Mouse (Mus musculus) layer of hippocampus, postnatal 10 days (tissue): ENCODE measurements around the gene Cep41. TPM values are rescaled to one million over a fixed set of nuclear protein-coding genes. Genes with fewer than 3 reads are reported as not detected.
A peak's percentile ranks its signal among the peaks of the same experiment; 100 is the strongest.

Experiments used
- DNase-seq, 2 experiments: peaks; one replicate each; pipeline ENCODE4 v3.0.0; 2021; ENCODE audit warnings: low spot score in 2 of 2
- total RNA-seq, 2 experiments: library from RNA; stranded (reverse); gene quantifications; 2 replicates each; pipeline ENCODE4 v1.2.3; 2021

Cep41 gene
- total RNA-seq, 2 experiments from 2014 or later = 5.7 to 7.0 TPM

DNA sequence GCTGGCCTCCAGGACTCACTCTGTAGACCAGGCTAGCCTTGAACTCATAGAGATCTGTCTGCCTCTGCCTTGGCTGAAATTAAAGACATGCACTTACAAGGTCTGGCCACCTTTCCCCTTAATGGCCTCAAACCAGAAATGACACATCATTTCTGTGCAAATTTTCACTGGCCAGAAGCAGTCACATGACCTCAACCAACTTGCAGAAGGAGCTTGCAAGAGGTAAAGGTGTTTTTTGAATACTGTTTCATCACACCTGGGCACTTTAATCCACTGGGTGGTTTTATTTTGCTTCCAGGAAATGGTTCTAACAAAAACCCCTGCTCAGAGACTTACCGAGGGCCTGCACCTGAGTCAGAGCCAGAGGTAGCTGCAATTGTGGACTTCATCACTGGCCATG is 63.6 kb downstream of the Cep41 start:
- DNase-seq = no peak

DNA sequence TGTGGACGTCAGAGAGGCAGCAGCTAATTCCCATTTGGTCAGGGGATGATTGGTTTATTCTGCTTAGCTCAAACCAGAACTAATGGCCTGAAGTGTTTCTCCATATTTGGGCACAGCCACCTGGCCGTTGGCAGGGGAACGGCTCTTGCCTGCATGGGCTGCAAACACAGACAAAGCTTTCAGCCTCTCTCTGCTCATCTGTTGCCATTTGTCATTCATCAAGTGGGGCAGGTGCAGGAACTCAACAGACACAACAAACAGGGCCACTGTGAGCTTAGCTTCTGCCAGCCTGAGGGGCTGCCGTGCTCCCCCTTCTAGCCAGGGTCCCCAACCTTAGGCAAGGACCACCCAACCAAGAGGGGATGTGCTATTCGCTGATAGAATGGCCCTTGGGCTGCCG is 65.4 kb downstream of the Cep41 start:
- DNase-seq = peak; percentile 41 to 50

DNA sequence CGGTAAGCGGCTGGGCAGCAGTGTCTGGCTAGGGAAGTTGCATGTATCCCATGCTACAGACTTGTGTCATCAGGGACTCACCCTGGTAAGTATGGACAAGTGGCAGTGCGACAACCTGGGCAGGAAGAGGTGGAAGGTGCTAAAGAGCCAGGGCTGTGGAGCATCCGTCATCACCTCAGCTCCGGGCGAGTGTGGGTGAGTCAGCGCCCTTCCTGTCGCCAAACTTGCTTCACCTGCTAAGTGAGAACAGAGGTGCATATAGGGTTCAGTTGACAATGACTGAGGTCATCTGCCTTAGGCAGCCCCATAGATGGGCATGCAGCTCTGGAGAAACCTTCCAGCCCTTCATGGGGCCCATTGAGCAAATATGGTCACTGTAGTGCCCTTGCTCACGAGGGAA is 68.8 kb downstream of the Cep41 start:
- no peak for DNase-seq

DNA sequence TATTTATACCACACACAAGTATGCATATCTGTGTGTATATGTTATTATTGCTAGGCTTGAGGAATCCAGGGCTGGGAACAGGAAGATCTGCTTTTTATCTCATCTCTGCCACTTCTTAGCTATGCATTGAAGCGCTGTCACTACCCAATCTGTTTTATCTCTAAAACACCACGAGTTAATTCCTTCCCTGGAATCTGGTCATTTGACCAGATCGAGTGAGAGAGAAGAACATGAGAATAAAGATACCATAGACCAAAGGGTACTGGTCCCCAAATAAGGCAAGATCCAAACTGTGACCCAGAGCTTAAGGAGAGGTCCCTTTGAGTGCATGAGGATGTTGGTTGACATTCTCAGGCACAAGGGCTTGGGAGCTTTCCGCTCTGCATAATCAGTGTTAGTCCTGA is 71.6 kb downstream of the Cep41 start:
- DNase-seq = no peak

DNA sequence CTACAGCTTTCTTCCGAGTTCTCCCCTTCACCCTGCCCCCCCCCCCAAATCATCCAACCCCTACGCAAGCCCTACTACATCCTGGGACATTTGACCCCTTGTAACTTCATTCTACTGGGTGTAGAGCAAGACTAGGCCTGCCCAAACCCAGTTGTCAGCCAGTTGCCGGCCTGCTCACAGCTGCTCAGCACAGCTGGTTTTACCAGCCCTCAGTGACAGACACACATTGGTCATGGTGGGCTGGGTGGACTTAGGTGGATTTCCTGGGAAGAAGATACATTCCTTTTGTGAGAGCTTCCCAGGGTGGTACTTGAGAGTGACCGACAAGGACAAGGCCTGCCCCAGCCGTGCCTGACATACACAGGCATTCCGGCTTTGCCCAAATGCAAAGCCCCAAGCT is 72.6 kb downstream of the Cep41 start:
- no peak for DNase-seq

DNA sequence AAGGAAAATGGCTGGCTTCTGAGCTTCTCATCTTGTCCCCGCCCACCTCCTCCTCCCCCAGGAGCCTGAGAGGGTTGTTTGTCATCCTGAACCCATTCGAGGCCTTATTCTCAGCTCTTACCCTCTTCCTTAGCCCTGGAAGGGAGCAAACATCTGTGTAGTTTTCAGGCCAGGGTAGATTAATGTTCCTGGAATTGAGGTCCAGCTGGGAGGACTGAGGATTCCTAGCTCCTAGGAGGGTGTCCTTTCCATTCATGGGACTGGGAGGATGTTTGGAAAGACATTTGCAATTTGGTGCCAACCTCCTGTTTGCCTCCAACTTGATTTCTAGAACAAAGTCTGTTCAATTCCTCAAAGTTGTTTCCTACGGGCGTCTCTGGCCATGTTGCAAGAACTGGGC is 73.0 kb downstream of the Cep41 start:
- DNase-seq = no peak

DNA sequence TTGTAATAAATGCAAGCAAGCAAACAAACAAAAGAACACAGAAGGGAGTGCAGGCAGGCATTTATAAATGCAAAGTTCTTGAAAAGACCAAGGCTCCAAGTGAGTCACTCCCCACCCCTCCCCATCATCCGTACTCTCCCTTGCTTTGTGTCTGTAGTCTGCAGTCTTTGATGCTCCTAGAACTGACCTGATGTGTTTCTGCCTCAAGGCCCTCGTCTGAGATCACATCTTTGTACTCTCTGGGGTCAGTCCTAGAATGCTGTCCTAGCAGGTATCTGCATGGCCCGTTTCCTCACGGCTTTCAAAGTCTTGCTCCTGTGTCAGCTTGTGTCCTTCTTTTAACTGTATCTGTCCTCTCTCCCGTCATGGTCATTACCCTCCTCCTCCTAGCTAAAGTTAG is 73.9 kb downstream of the Cep41 start:
- no peak for DNase-seq

DNA sequence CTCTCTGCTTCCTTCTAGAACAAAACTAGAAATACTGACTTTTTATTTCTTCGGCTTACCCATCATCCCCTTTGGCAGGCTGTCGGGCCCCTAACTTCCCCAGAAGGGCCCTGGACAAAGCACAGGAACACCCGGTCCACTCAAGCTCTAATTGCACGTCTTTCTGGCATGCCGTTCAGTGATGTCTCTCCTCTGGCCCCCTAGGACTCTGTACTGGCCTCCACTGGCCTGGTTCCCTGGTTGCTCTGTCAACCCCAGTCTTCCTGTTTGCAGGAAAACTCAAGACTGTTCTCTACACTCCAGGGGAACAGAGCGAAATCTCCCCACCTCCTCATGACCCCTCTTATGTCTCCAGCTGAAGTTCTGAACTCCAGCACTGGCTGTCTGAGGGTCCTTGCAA is 74.8 kb downstream of the Cep41 start:
- DNase-seq = no peak

DNA sequence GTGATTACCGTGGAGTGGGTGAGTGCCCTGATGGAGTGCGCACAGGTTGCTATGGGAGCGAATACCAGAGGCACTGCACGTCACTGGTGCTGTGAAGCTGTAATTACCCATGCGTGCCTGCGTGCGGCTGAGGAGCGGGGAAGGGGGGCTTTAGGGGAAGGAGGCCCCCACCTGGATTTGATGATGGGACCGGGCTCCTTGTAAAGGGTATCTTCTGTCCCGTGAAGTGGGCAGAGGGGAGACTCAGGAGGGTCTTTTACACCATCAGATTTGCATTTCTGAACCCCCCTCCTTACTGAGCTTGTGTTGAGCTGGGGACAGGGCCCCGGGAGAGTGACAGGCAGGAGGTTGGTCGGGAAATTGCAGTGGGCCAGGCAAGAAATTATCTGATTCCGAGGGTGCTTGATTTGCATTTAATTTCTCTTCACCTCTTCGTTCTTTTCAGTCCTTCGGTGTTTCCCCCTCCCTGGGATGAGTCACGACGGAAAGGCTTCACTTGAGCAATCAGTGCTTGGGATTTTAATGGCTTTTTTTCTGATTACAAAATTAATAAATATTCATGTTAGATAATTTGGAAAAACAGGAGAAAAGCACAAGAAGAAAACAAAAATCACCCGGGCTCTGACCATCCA is 75.5 kb downstream of the Cep41 start:
- DNase-seq = peak; percentile 66

DNA sequence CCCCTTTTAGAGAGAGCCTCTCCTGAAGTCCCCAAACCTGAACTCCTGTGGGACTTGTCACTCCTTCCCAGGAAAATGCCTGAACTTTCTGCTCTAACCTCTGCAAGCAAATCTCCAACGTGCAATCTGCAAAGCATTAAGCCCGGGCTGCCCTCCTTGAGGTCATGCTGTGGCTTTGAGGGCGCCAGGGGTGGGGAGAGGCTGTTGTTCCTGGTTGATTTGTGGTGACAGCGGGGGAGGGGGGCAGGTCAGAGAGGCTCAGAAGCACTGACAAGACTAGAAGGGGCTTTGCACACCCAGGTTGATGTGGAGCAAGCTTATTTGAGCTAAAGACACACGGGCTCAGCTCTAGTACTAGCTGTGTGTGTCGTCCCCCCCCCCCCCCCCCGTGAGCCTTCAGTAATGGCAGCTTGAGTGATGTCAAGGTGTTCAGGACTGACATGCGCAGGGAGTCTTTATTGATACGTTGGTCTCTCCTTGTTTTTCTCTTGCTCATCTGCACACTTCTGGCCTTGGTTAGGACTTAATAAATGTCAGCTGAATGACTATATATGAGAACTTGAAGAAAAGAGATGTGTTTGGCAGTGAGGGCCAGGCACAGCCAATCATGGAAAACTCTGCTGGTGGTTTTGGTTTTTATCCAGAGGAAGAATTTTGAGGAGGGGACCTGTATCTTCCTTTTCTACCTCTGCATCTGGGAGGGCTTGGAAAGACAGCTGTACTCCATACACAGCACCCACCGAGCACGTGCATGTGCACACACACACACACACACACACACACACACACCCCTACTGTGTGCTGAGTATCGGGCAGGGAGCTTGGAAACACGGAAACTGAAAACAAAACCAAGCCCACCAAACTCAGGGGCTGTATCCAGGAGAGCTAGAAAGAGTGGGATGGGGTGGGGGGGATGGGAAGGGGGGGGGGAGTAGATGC is 76.3 kb downstream of the Cep41 start:
- no peak for DNase-seq

DNA sequence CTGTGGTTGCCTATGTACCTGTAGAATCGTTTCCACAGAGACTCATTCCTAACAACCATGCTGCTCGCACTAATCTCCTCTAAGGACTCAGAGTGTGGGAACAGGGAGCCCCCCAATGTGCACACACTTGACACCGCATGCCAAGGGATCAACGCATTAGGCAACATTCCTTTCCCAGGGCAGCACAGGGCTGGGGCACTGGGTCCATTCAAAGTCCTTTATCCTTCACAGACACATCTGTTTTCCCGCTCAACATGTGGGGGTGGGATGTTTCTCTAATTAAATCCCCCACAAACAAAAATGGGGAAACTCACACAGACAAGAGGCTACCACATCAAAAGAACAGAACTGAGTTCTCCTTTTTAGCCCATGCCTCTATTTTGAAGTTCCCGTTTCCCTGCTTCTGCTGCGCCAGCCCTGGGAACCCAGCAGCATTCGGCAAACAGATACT is 77.0 kb downstream of the Cep41 start:
- DNase-seq = no peak

DNA sequence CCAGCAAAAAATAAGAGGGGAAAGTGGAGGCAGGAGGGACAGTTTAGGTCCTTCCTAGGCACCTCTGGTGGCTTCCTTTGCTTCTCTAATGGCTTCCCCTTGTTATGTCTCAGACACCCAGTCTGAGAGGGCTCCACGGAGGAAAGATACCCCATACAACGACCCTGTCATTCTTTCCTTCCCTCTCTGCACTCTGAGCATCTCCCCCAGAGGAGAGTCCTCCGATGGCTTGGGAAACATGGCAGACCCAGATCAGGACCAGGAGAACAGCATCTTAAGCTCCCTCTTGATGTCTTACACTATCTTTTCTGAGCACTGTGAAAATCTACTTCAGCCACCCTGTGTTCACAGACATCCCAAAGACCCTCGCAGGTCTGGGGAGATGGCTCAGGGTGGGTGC is 77.8 kb downstream of the Cep41 start:
- DNase-seq = no peak

DNA sequence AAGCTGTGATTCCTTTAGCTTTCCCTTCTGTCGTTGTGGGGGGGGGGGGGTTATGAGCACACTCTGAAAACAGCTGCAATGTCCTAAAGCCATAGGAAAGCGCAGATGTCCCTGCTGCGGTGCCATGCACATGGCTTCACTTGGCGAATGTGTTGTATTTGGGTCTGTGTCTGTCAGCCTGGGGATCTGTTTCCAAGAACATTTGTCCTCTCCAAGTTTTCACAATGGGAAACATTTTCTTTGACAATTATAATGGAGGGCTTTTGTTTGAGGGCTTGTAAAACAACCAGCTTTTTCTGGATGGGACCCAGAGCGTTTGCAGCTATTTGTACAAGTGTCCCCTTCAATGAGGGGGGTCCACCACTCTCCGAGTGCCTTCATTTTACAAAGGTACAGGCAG is 79.3 kb downstream of the Cep41 start:
- no peak for DNase-seq

DNA sequence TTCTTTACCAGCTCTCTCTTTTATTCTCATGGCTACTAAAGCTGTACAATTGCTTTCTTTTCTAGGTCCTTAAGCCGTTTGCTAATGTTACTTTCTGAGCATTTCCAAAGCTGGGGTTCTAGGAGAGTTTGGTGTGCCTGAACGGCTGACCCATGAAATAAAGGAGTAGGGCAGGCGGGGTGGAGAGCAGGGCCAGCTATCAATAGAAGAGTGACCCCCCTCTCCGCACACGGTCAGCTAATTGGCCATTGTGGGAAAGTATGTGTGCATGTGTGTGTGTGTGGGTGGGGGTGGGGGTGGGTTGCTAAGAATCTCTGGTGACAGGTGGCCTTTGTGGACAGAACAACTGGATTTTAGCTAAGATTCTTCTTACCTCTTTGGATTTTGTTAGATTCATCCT is 82.3 kb downstream of the Cep41 start:
- DNase-seq = no peak

DNA sequence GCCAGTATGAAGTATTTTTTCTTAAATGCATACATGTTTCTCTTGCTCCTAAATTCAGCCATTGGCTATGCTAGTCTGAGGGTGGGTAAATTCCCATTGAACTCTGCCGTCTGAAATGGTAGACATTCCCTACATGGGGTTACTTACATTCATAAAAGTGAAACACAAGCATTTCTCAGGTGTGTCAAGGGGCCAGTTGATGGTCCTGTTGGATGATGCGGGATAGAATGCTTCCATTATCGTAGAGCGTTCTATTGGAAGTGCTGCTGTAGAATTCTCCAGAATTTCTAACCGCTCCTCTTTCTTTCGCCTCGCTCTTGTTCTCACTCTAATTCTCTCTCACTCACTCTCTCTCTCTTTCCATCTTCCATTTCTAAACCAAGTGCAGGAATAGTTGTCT is 82.8 kb downstream of the Cep41 start, which contains the start of gene Cpa5:
Cpa5 (plus strand) TSS at position 301 of the 400 bp plus-strand sequence.
- DNase-seq = no peak

DNA sequence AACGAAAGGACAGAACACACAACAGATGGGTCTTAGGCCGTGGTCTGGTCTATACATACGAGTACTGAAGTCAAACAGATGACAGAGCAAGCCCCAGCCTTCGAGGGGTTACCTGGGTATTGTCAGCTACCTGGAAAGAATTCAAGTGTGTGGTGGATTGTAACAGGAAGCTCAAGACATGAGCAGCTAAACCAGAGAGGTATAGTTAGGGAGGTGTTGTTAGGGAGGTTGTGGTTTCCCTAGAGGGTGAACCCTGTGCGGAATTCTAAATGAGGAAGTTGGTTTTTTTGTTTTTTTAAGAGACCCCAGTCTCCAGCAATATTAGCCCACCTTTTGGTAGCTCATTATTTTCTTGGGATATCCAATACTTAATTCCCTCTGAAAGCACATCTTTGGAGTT is 87.9 kb downstream of the Cep41 start:
- no peak for DNase-seq

DNA sequence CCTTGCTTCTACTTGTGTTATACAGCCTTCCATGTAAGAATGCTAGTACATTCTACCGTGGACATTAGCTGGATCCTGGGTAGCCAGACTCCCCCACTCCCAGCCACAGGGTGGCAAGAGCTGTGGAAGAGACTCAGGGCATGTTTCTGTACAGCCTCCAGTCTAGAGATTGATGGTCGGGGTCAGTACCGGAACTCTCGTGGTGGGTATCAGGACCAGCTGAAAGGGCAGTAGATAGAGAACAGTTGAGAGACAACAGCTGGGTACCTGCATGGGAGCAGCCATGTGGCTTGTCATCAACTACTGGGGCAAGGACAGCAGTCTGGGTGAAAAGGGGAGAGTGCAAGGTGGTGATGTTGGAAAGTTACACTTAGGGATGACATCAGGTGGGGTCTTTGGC is 88.4 kb downstream of the Cep41 start:
- no peak for DNase-seq

DNA sequence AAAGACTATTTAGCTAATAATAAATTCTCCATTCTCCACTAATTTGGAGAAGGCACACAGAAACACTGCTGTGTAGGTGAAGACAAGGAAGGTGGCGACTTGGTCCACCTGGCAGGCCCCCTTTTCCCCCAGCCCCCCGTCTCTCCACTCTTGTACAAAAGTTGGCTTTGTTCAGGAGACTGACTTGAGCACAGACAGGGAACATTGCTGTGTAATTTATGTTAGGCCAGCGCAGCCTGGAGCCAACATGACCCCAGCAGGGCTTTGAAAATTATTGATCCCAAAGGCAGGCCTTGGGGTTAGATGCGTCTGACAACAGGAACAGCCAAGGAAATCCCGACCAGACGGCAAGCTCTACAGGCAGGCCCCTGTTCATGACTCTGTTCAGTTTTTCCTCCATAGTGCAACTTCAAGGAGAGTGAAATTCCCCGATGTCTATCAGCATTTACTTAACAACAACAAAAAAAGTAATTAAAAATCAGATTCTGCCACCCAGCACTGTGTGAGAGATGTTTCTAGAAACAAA is 89.1 kb downstream of the Cep41 start:
- DNase-seq = no peak
